Mouse (Mus musculus) lung, embryonic 15.5 days (tissue): ENCODE results near the gene Prim2. TPM values are rescaled to one million over a fixed set of nuclear protein-coding genes. Genes with fewer than 3 reads are reported as not detected.
"Not testable (repeated sequence)": the region's sequence is repeated elsewhere in the genome, so short reads cannot be mapped to it uniquely, and the experiment has no call there.

Source experiments
- ATAC-seq: fragments of 200-750 bp; cut with Nextera tagmentation; 2 replicates; pipeline ENCODE4 v1.8.0; 2017; ENCODE audit warnings: moderate number of reproducible peaks, borderline replicate concordance; ENCODE audit not compliant: low FRiP score, low TSS enrichment; ENCODE audit errors: extremely low read depth
- H3K27ac ChIP-seq: fragments of 300-500 bp; sonication (generic); 2 replicates; pipeline ENCODE4 v1.5.1; 2015; ENCODE audit warnings: moderate library complexity, mild to moderate bottlenecking, inconsistent platforms
- H3K27me3 ChIP-seq: fragments of 300-500 bp; sonication (generic); 2 replicates; pipeline ENCODE4 v1.6.1; 2015; ENCODE audit warnings: inconsistent platforms
- H3K36me3 ChIP-seq: fragments of 300-500 bp; sonication (generic); 2 replicates; pipeline ENCODE4 v1.6.1; 2015; ENCODE audit warnings: inconsistent platforms
- H3K4me1 ChIP-seq: fragments of 300-500 bp; sonication (generic); 2 replicates; pipeline ENCODE4 v1.6.1; 2015; ENCODE audit warnings: inconsistent platforms
- H3K4me2 ChIP-seq: fragments of 300-500 bp; sonication (generic); 2 replicates; pipeline ENCODE4 v1.6.1; 2015; ENCODE audit warnings: inconsistent platforms, mild to moderate bottlenecking, moderate library complexity
- H3K4me3 ChIP-seq: fragments of 300-500 bp; sonication (generic); 2 replicates; pipeline ENCODE4 v1.5.1; 2015; ENCODE audit warnings: mild to moderate bottlenecking, inconsistent platforms
- H3K9ac ChIP-seq: fragments of 300-500 bp; sonication (generic); 2 replicates; pipeline ENCODE4 v1.6.1; 2015; ENCODE audit warnings: inconsistent platforms
- H3K9me3 ChIP-seq: fragments of 300-500 bp; sonication (generic); 2 replicates; pipeline ENCODE4 v1.6.1; 2016; ENCODE audit warnings: inconsistent platforms
- WGBS: fragments of 180-500 bp; shearing (Covaris S2); methylation state at CpG from one replicate; pipeline ENCODE4 v1.1.7; 2015; 5-methylcytosine and 5-hydroxymethylcytosine counted together
- polyA plus RNA-seq: library from polyadenylated mRNA; unstranded; fragments of >200 nt; fragmentation: Nextera tagmentation; extraction: Ambion mirVana; gene quantifications from 2 replicates; pipeline ENCODE4 v1.2.1, GENCODE M21; 2015

Gene Prim2
- polyA plus RNA-seq, 1 experiment from 2014 or later, result 45.1 TPM

DNA sequence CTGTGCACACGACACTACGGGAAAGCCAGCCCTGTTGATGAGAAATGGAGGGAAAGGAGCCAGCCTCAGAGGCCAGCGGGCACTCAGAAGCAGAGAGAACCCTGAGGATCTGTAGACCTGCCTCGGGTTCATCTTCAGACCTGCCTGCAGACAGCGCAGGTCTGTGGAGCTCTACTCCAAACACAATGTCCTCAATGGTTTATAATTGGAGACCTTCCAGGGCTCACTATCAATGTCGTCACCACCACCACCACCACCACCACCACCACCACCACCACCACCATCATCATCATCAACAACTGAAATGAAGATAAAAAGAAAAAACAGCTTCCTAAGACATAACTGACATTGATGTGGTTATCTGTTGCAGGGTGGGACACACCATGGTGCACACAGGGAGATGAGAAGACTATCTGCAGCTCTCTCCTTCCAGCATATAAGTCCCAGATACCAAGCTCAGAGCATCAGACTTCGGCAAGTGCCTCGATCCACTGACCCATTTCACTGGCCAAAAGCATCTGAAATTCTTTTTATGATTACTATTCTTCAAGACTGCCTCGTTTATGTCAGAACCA is 20.0 kb downstream of the Prim2 start:
- Histone ChIP-seq H3K27me3 (no peaks in the 10 kb centered on the region), H3K27ac (no peak overlapping the region), H3K4me2 (no peak overlapping the region), H3K9me3 (no peaks in the 10 kb centered on the region), H3K36me3 (0 out of 2 replicates have a peak, but pooled peaks cover 8% of the 10 kb centered on the region), H3K9ac (no peak overlapping the region), H3K4me3 (no peak overlapping the region), H3K4me1 (no peaks in the 10 kb centered on the region)
- 92% methylated on average over 9 of the region's 9 CpGs for WGBS
- no peak for ATAC-seq

DNA sequence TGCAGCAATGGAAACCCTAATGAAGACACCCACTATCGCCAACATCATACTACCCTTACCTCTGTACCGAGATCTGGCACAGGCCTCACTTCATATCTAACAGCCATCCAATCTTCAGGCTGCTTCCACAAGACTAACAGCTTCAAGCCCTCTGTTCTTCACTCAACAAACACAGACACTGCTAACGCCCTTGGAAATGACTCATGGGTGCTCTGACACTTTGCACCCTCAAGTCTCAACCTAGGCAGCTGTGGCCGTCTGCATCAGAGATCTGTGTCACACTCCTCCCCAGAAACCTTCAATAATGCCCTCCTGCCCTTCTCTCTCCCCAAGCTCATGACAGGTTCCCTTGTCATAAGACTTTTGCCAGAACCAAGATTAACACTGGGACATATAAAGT is 20.6 kb downstream of the Prim2 start:
- H3K4me2 ChIP-seq, result no peak overlapping the region
- H3K9ac ChIP-seq, result no peak overlapping the region
- no peaks in the 10 kb centered on the region for H3K4me1 ChIP-seq
- H3K36me3 ChIP-seq, result 0 out of 2 replicates have a peak, but pooled peaks cover 8% of the 10 kb centered on the region
- no peaks in the 10 kb centered on the region for H3K9me3 ChIP-seq
- WGBS, result 82% methylated on average over 4 of the region's 4 CpGs
- ATAC-seq, result no peak
- H3K27ac ChIP-seq, result no peak overlapping the region
- H3K4me3 ChIP-seq, result no peak overlapping the region
- H3K27me3 ChIP-seq, result no peaks in the 10 kb centered on the region

DNA sequence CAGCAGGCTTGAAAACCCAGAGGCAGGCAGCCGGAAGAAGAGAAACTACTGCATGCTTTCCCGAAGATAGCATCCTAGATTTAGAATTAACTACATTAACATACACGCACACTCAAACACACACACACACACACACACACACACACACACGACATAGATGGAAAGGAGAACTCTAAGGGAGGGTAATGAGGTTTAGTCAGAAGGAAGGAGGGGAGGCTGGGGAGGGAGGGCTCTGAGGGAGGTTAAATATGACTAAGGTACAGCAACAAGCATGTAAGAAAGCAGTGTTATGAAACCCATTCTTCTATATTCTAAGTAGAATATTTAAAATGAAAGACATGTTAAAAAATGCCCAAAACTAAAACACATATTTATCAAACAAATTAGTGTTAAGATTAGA is 21.9 kb downstream of the Prim2 start:
- Histone ChIP-seq H3K9ac (no peak overlapping the region), H3K27ac (no peak overlapping the region), H3K4me2 (no peak overlapping the region), H3K9me3 (no peaks in the 10 kb centered on the region), H3K4me1 (no peaks in the 10 kb centered on the region), H3K36me3 (0 out of 2 replicates have a peak, but pooled peaks cover 8% of the 10 kb centered on the region), H3K27me3 (no peaks in the 10 kb centered on the region), H3K4me3 (no peak overlapping the region)
- no peak for ATAC-seq
- WGBS, result 82% methylated on average over 4 of the region's 4 CpGs

DNA sequence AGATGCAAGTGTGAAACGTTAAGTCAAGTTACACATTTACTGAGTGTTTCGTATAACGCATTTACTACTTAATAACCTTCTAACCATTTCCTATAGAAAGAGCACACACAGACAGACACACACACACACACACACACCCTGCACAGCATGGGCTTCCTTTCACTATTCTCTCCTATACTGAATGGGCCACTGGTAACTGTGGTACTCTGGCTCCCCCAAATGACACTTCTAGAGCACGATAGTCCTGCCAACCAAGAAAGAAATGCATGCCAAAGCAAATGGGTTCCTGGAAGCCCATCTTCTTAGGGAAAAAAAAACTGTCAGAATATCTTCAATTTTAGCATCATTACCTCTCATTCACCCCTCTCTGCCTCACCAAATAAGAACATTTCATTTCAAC is 22.4 kb downstream of the Prim2 start:
- H3K4me3 ChIP-seq, result no peak overlapping the region
- H3K9ac ChIP-seq, result no peak overlapping the region
- no peaks in the 10 kb centered on the region for H3K9me3 ChIP-seq
- WGBS, result 85% methylated on average over 4 of the region's 4 CpGs
- H3K4me2 ChIP-seq, result no peak overlapping the region
- no peaks in the 10 kb centered on the region for H3K4me1 ChIP-seq
- no peak overlapping the region for H3K27ac ChIP-seq
- no peaks in the 10 kb centered on the region for H3K27me3 ChIP-seq
- no peak for ATAC-seq
- peaks cover 11% of the 10 kb centered on the region; the same call in 1 of the 2 replicates for H3K36me3 ChIP-seq

DNA sequence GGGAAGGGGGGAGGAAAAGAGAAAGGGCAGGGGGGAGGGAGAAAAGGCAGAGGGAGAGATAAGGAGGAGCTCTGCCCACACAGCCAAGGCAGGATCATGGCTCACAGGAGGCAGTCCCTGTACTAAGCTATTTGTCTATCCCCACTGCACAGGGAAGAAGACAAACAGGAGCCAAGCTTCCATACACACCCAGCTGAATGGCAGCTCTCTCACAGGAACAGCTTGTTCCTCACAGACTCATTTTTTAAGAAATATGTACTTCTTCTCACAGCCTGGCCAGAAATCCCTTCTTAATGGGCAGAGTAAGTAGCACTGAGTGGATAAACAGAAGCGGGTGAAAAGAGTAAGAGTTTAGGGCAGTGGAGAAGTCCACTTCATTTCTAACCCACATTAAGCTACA is 23.9 kb downstream of the Prim2 start:
- ATAC-seq, result peak; percentile 46; the same call in 1 of the 2 replicates
- Histone ChIP-seq H3K9ac (no peak overlapping the region), H3K36me3 (peaks cover 16% of the 10 kb centered on the region), H3K27me3 (no peaks in the 10 kb centered on the region), H3K4me3 (no peak overlapping the region), H3K27ac (no peak overlapping the region), H3K9me3 (no peaks in the 10 kb centered on the region), H3K4me2 (no peak overlapping the region), H3K4me1 (no peaks in the 10 kb centered on the region)
- 55% methylated on average over 1 of the region's 1 CpGs for WGBS

DNA sequence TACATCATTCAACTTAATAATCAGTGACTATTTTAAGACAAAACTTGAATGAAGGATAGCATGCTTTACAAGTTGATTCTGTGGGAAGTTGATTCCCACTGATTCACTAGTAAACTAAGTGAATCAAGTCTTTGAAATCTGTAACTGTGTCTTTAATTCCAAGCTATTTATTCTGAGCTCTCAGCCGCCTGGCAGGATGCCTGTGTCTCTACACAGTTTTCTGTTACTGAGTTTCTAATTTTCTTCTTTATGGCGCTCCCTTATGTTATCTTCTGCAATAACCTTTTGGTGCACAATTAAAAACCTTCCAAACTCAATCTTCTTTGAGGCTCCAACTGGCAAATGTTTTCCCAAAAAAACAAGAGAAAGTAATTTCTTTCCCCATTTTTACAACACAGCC is 28.5 kb downstream of the Prim2 start:
- Histone ChIP-seq H3K9ac (no peak overlapping the region), H3K4me1 (no peaks in the 10 kb centered on the region), H3K27ac (no peak overlapping the region), H3K9me3 (no peaks in the 10 kb centered on the region), H3K4me2 (no peak overlapping the region), H3K36me3 (peaks cover 26% of the 10 kb centered on the region), H3K27me3 (no peaks in the 10 kb centered on the region), H3K4me3 (no peak overlapping the region)
- 89% methylated on average over 2 of the region's 2 CpGs for WGBS
- no peak for ATAC-seq

DNA sequence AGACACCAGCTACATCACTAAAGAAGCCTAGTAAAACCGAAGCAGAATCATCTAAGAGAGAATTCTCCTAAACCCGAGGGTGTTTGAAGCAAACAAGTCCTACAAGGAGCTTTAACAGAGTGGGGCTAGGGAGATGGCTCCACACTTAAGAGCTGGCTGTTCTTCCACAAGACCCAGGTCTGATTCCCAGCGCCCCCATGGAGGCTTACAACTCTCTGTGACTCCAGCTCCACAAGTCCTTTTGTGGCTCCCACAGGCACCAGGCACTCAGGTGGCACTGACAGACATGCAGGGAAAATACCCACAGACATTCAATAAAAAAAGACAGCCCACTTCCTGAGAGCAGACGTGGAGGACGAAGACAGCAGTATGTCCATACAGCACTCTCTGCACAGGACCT is 29.5 kb downstream of the Prim2 start:
- Histone ChIP-seq H3K27me3 (no peaks in the 10 kb centered on the region), H3K4me1 (no peaks in the 10 kb centered on the region), H3K9ac (no peak overlapping the region), H3K4me3 (no peak overlapping the region), H3K36me3 (peaks cover 26% of the 10 kb centered on the region), H3K27ac (no peak overlapping the region), H3K9me3 (no peaks in the 10 kb centered on the region), H3K4me2 (no peak overlapping the region)
- ATAC-seq, result no peak
- 92% methylated on average over 5 of the region's 5 CpGs for WGBS

DNA sequence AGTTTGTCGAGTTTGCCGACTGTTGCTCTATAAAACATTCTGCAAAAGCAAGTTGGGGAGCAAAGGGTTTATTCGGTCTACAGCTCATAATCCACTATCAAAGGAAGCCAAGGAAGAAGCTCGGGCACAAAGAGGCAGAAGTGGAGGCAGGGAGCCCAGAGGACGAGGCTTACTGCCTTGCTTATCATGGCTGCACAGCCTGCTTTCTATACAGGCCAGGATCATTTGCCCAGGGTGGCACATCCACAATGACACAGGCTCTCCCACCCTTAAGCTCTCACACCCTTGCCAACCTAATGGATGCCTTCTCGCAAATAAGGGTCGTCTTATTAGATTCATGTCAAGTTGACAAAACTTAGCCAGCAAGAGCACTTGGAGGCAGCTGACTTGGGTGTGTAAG is 30.4 kb downstream of the Prim2 start:
- Histone ChIP-seq H3K9me3 (no peaks in the 10 kb centered on the region), H3K9ac (no peak overlapping the region), H3K4me2 (no peak overlapping the region), H3K27me3 (no peaks in the 10 kb centered on the region), H3K27ac (no peak overlapping the region), H3K36me3 (peaks cover 26% of the 10 kb centered on the region), H3K4me3 (no peak overlapping the region), H3K4me1 (no peaks in the 10 kb centered on the region)
- 90% methylated on average over 7 of the region's 7 CpGs for WGBS
- ATAC-seq, result no peak

DNA sequence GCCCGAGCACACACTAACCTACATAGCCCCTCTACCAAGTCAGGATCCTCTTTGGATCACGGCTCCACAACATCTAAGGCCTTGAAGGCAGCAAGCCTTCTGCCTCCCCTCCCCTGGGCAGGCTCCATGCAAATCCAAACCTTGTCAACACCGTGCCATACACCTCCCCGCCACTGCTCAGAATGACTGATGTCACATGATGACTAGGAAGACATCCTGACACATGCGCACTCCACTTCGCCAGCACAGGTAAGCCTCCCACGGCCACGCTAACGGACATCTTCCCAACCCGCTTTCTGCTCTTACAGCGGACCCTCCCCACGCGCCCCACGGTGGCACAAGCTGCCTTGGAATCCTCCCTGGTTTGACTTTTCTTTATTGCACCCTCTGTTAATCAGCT is 31.8 kb downstream of the Prim2 start:
- no peak overlapping the region for H3K4me3 ChIP-seq
- no peaks in the 10 kb centered on the region for H3K9me3 ChIP-seq
- no peaks in the 10 kb centered on the region for H3K4me1 ChIP-seq
- H3K4me2 ChIP-seq, result no peak overlapping the region
- no peak for ATAC-seq
- no peak overlapping the region for H3K27ac ChIP-seq
- 93% methylated on average over 14 of the region's 14 CpGs for WGBS
- no peak overlapping the region for H3K9ac ChIP-seq
- peaks cover 36% of the 10 kb centered on the region for H3K36me3 ChIP-seq
- H3K27me3 ChIP-seq, result no peaks in the 10 kb centered on the region

DNA sequence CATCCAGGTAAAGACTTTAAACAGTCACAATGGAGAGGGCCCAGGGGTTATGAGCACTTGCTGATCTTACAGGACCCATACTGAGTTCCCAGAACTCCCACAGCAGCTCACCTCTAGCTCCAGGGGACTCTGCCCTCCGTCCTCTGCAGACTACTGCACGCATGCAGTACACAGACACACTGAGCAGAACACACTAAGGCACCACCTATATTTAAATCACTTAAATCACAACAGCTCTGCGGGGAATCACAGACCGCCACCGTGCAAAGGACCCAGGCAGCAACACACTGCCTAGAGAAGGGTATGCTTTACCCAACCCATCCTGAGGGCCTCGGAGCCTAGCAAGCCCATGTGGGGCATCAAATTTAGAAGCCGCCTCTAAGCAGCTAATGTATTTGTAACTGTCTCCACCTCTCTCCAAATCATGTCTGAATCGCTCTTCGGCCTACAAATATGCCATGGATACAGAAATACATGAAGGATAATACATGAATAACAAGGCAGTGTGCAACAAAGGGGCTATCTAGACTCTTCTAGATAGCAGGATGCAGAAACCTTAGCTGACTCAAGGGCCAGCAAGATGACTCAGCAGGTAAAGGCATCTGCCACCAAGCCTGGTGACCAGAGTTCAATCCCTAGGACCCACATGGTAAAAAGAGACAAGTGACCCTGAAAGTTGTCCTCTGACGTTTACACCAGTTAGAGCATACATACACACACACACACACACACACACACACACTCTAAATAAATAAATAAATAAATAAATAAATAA is 33.0 kb downstream of the Prim2 start:
- H3K36me3 ChIP-seq, result peaks cover 39% of the 10 kb centered on the region
- no peaks in the 10 kb centered on the region for H3K27me3 ChIP-seq

DNA sequence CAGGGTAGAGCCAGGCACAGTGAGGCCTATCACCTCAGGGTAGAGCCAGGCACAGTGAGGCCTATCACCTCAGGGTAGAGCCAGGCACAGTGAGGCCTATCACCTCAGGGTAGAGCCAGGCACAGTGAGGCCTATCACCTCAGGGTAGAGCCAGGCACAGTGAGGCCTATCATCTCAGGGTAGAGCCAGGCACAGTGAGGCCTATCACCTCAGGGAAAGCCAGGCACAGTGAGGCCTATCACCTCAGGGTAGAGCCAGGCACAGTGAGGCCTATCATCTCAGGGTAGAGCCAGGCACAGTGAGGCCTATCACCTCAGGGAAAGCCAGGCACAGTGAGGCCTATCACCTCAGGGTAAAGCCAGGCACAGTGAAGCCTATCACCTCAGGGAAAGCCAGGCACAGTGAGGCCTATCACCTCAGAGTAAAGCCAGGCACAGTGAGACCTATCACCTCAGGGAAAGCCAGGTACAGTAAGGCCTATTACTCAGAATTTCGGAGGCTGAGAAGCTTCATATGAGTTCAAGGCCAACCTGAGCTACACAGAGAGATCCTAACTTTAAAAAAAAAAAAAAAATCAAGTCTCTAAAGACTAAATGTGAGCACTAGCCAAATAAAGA is 38.5 kb downstream of the Prim2 start:
- H3K9me3 ChIP-seq, H3K27ac ChIP-seq, H3K27me3 ChIP-seq, ATAC-seq, H3K4me1 ChIP-seq, H3K9ac ChIP-seq, H3K4me3 ChIP-seq, H3K4me2 ChIP-seq: not testable (repeated sequence)
- H3K36me3 ChIP-seq, result peaks cover 27% of the 10 kb centered on the region
- 85% methylated on average over 1 of the region's 1 CpGs for WGBS

More for the DNA sequence above, 33.0 kb downstream of the Prim2 start:
- no peak overlapping the region for H3K4me2 ChIP-seq
- no peak for ATAC-seq
- no peak overlapping the region for H3K9ac ChIP-seq
- H3K9me3 ChIP-seq, result no peaks in the 10 kb centered on the region
- 90% methylated on average over 10 of the region's 10 CpGs for WGBS
- no peak overlapping the region for H3K27ac ChIP-seq
- no peaks in the 10 kb centered on the region for H3K4me1 ChIP-seq
- H3K4me3 ChIP-seq, result no peak overlapping the region

DNA sequence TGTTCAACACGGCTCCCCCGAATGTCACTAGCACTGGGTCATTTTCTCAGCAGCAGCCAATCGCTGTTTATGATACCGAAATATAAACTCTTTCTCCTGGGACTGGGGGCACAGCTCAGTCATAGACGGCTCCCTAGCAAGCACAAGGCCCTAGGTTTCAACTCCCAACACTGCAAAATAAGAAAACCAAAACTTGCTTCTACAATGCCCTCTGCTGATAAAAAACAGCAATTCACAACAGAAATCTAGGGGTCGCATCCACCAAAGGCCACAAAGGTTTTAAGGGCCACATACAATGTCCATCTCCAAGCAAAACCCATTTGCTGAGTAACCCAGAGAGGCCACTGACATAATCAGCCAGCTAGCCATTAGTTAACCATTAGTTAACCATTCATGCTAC is 41.8 kb downstream of the Prim2 start:
- Histone ChIP-seq H3K4me1 (no peaks in the 10 kb centered on the region), H3K27ac (no peak overlapping the region), H3K27me3 (no peaks in the 10 kb centered on the region), H3K9me3 (no peaks in the 10 kb centered on the region), H3K4me3 (no peak overlapping the region), H3K9ac (no peak overlapping the region), H3K36me3 (peaks cover 22% of the 10 kb centered on the region), H3K4me2 (no peak overlapping the region)
- no peak for ATAC-seq
- 64% methylated on average over 6 of the region's 6 CpGs for WGBS
